Mouse (Mus musculus): ENCODE measurements at regions not wholly inside any gene's neighbourhood (a gene's known extent, or its start where the extent isn't known, plus 50 kb on each side); places are given as distances from the start of the nearest gene placed in this dataset.

DNA sequence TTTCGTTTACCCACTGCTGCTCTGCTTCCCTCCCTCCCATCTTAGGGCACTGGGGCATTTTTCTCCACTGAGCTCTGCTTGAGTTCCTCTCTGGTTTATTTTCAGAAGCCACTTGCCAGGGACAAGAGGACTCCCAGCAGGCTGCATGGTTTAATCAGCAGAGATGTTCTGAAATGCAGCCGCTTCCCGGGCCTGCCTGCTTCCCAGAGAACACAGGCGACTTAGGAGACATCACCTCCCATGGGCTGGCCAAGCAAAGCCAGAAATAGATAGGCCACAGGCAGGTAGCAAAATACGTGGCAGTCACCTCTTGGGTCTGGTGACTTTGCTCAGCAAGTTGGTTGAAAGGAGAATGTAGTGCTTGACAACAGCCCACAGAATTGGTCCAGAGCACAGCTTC is 141.8 kb downstream of the Diras2 start:
- no peak overlapping the region for H3ac ChIP-seq (ENCODE audit: control insufficient read depth, insufficient read length, low read depth)
- H3K4me3 ChIP-seq (ENCODE audit: insufficient read depth, poor library complexity, severe bottlenecking) = no peak overlapping the region
- TF ChIP-seq MAX (IDR thresholded peaks at IDR 0.05) (no peak), USF1 (IDR thresholded peaks at IDR 0.05; ENCODE audit: low read depth) (no peak), CTCF (IDR thresholded peaks at IDR 0.05; ENCODE audit: control insufficient read depth, insufficient read depth, insufficient read length) (no peak), FOSL1 (IDR thresholded peaks at IDR 0.05; ENCODE audit: insufficient read depth, low read length, poor library complexity, severe bottlenecking) (no peak), MYOD1 (IDR thresholded peaks at IDR 0.05; ENCODE audit: control insufficient read depth, insufficient read length, low read depth) (no peak), MYOG (IDR thresholded peaks at IDR 0.05; ENCODE audit: control insufficient read depth, extremely low read depth, insufficient read length) (no peak), CEBPB (IDR thresholded peaks at IDR 0.05; ENCODE audit: low read depth) (no peak)
- no peaks in the 10 kb centered on the region for H3K36me3 ChIP-seq (ENCODE audit: control insufficient read depth, insufficient read depth)
- no peaks in the 10 kb centered on the region for H3K79me3 ChIP-seq (ENCODE audit: low read depth)
- no peaks in the 10 kb centered on the region for H3K79me2 ChIP-seq (ENCODE audit: control insufficient read depth, insufficient read depth)
- no peaks in the 10 kb centered on the region for H3K27me3 ChIP-seq (ENCODE audit: control insufficient read depth, insufficient read depth, insufficient read length)

DNA sequence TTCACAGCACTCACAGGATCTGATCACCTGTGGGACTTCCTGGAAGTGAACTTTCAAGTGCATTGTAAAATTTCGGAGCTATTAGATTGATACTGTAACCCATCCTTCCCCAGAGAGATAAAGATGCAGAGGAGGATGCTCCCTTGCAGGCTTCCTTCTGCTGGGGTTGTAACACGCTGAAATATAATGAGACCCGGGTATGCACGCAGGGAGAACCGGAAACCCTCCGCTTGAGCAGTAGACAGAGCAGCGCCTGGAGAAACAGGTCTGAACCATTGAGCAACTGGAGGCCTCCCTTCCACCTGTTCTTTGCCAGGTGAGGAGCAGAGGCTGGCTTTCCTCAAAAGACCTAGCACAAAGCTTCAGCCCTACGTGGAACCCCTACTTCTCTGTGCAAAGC is 135.3 kb downstream of the Diras2 start:
- Histone ChIP-seq H3ac (ENCODE audit: control insufficient read depth, insufficient read length, low read depth) (no peak overlapping the region), H3K4me3 (ENCODE audit: insufficient read depth, poor library complexity, severe bottlenecking) (no peak overlapping the region), H3K79me2 (ENCODE audit: control insufficient read depth, insufficient read depth) (no peaks in the 10 kb centered on the region), H3K79me3 (ENCODE audit: low read depth) (no peaks in the 10 kb centered on the region), H3K36me3 (ENCODE audit: control insufficient read depth, insufficient read depth) (no peaks in the 10 kb centered on the region), H3K27me3 (ENCODE audit: control insufficient read depth, insufficient read depth, insufficient read length) (no peaks in the 10 kb centered on the region)
- TF ChIP-seq MAX (IDR thresholded peaks at IDR 0.05) = no peak
- TF ChIP-seq CTCF (IDR thresholded peaks at IDR 0.05; ENCODE audit: control insufficient read depth, insufficient read depth, insufficient read length) = no peak
- TF ChIP-seq USF1 (IDR thresholded peaks at IDR 0.05; ENCODE audit: low read depth) = no peak
- no peak for TF ChIP-seq MYOG (IDR thresholded peaks at IDR 0.05; ENCODE audit: control insufficient read depth, extremely low read depth, insufficient read length)
- no peak for TF ChIP-seq FOSL1 (IDR thresholded peaks at IDR 0.05; ENCODE audit: insufficient read depth, low read length, poor library complexity, severe bottlenecking)
- TF ChIP-seq MYOD1 (IDR thresholded peaks at IDR 0.05; ENCODE audit: control insufficient read depth, insufficient read length, low read depth) = no peak
- TF ChIP-seq CEBPB (IDR thresholded peaks at IDR 0.05; ENCODE audit: low read depth) = no peak

DNA sequence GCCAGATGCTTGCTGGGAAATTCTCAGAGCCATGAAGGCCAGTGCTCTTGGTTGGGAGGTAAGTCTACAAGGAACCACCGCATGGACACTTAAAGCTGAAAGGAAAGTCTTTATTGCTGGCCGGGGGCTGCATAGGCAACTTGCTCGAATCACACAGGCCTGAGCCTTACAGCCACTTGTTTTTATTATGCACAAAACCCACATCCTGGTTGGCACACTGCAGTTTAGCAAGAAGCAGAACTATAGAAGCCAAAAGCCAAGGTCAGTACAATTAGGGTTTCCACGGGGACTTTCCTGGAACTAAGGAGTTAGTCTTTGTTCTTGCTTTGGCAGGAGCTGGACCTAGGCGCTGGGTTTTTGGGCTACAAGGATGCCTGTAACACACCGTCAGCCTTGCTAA is 132.7 kb downstream of the Diras2 start:
- H3K79me3 ChIP-seq (ENCODE audit: low read depth) = no peaks in the 10 kb centered on the region
- H3K27me3 ChIP-seq (ENCODE audit: control insufficient read depth, insufficient read depth, insufficient read length) = no peaks in the 10 kb centered on the region
- H3K4me3 ChIP-seq (ENCODE audit: insufficient read depth, poor library complexity, severe bottlenecking) = no peak overlapping the region
- H3ac ChIP-seq (ENCODE audit: control insufficient read depth, insufficient read length, low read depth) = no peak overlapping the region
- TF ChIP-seq MYOG (IDR thresholded peaks at IDR 0.05; ENCODE audit: control insufficient read depth, extremely low read depth, insufficient read length) = no peak
- no peak for TF ChIP-seq CTCF (IDR thresholded peaks at IDR 0.05; ENCODE audit: control insufficient read depth, insufficient read depth, insufficient read length)
- no peak for TF ChIP-seq MYOD1 (IDR thresholded peaks at IDR 0.05; ENCODE audit: control insufficient read depth, insufficient read length, low read depth)
- TF ChIP-seq CEBPB (IDR thresholded peaks at IDR 0.05; ENCODE audit: low read depth) = no peak
- TF ChIP-seq USF1 (IDR thresholded peaks at IDR 0.05; ENCODE audit: low read depth) = no peak
- no peak for TF ChIP-seq FOSL1 (IDR thresholded peaks at IDR 0.05; ENCODE audit: insufficient read depth, low read length, poor library complexity, severe bottlenecking)
- TF ChIP-seq MAX (IDR thresholded peaks at IDR 0.05) = no peak
- H3K36me3 ChIP-seq (ENCODE audit: control insufficient read depth, insufficient read depth) = no peaks in the 10 kb centered on the region
- H3K79me2 ChIP-seq (ENCODE audit: control insufficient read depth, insufficient read depth) = no peaks in the 10 kb centered on the region

DNA sequence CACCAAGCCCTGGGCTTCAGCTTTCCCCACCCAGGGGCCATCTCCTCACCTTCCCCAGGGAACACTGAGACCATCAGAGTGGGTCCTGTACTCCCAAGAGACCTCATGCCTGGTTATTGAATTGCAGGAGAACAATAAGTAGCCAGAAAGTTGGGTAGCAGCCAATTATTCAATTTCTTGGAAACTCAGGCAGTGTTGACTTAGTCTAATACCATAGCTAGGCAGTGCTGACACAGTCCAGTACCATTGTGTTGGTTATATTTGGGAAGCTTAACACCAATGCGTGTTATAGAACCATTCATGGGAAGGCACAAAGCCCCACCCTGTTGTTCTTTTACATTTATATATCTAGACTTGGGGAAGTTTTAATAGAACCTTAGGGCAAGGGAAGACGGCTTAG is 131.9 kb downstream of the Diras2 start:
- TF ChIP-seq MYOG (IDR thresholded peaks at IDR 0.05; ENCODE audit: control insufficient read depth, extremely low read depth, insufficient read length) = no peak
- TF ChIP-seq USF1 (IDR thresholded peaks at IDR 0.05; ENCODE audit: low read depth) = no peak
- no peak for TF ChIP-seq CEBPB (IDR thresholded peaks at IDR 0.05; ENCODE audit: low read depth)
- TF ChIP-seq FOSL1 (IDR thresholded peaks at IDR 0.05; ENCODE audit: insufficient read depth, low read length, poor library complexity, severe bottlenecking) = no peak
- TF ChIP-seq MAX (IDR thresholded peaks at IDR 0.05) = no peak
- TF ChIP-seq MYOD1 (IDR thresholded peaks at IDR 0.05; ENCODE audit: control insufficient read depth, insufficient read length, low read depth) = no peak
- no peak for TF ChIP-seq CTCF (IDR thresholded peaks at IDR 0.05; ENCODE audit: control insufficient read depth, insufficient read depth, insufficient read length)
- Histone ChIP-seq H3ac (ENCODE audit: control insufficient read depth, insufficient read length, low read depth) (no peak overlapping the region), H3K36me3 (ENCODE audit: control insufficient read depth, insufficient read depth) (no peaks in the 10 kb centered on the region), H3K79me3 (ENCODE audit: low read depth) (no peaks in the 10 kb centered on the region), H3K4me3 (ENCODE audit: insufficient read depth, poor library complexity, severe bottlenecking) (no peak overlapping the region), H3K79me2 (ENCODE audit: control insufficient read depth, insufficient read depth) (no peaks in the 10 kb centered on the region), H3K27me3 (ENCODE audit: control insufficient read depth, insufficient read depth, insufficient read length) (no peaks in the 10 kb centered on the region)

DNA sequence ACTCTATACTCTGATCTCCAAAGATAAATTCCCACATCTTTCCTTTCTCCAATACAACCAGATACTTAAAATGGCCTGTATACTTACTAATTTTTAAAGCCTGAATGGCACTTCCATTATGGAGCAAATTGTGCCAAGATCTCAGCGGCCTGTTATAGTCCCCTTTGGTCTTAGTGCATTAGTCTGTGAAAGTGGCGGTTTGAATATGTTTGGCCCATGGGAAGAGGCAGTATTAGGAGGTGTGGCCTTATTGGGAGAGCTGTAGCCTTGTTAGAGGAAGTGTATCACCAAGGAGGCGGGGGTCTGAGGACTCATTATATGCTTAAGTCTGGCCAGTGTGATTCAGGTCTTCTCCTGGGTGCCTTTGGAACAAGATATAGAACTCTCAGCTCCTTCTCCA is 127.3 kb downstream of the Diras2 start:
- Histone ChIP-seq H3K36me3 (ENCODE audit: control insufficient read depth, insufficient read depth) (no peaks in the 10 kb centered on the region), H3K79me2 (ENCODE audit: control insufficient read depth, insufficient read depth) (no peaks in the 10 kb centered on the region), H3ac (ENCODE audit: control insufficient read depth, insufficient read length, low read depth) (no peak overlapping the region), H3K27me3 (ENCODE audit: control insufficient read depth, insufficient read depth, insufficient read length) (no peaks in the 10 kb centered on the region), H3K4me3 (ENCODE audit: insufficient read depth, poor library complexity, severe bottlenecking) (no peak overlapping the region), H3K79me3 (ENCODE audit: low read depth) (no peaks in the 10 kb centered on the region)
- no peak for TF ChIP-seq FOSL1 (IDR thresholded peaks at IDR 0.05; ENCODE audit: insufficient read depth, low read length, poor library complexity, severe bottlenecking)
- no peak for TF ChIP-seq MYOG (IDR thresholded peaks at IDR 0.05; ENCODE audit: control insufficient read depth, extremely low read depth, insufficient read length)
- no peak for TF ChIP-seq USF1 (IDR thresholded peaks at IDR 0.05; ENCODE audit: low read depth)

DNA sequence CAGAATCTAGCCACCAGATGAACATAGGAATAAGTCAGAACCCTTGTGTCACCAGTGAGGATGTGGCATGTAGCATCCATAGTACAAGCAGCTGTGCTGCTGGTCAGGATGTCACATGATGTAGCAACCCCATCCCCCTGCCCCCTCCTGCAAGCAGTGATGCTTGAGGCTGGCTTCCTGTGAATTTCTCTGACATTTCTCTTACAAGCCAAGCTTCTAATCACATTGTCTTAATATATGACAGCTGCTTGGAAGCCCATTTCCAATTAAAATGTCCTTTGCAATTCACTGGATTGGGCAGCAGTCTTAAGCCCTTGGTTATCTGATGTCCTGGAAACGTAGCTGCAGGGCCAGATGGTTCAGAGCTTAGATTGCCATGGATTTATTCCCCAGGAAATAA is 114.8 kb downstream of the Diras2 start:
- no peak overlapping the region for H3K4me3 ChIP-seq (ENCODE audit: insufficient read depth, poor library complexity, severe bottlenecking)
- no peaks in the 10 kb centered on the region for H3K36me3 ChIP-seq (ENCODE audit: control insufficient read depth, insufficient read depth)
- H3K79me3 ChIP-seq (ENCODE audit: low read depth) = no peaks in the 10 kb centered on the region
- no peaks in the 10 kb centered on the region for H3K79me2 ChIP-seq (ENCODE audit: control insufficient read depth, insufficient read depth)
- TF ChIP-seq FOSL1 (IDR thresholded peaks at IDR 0.05; ENCODE audit: insufficient read depth, low read length, poor library complexity, severe bottlenecking) (no peak), MAX (IDR thresholded peaks at IDR 0.05) (no peak), MYOG (IDR thresholded peaks at IDR 0.05; ENCODE audit: control insufficient read depth, extremely low read depth, insufficient read length) (no peak), CEBPB (IDR thresholded peaks at IDR 0.05; ENCODE audit: low read depth) (no peak), USF1 (IDR thresholded peaks at IDR 0.05; ENCODE audit: low read depth) (no peak), MYOD1 (IDR thresholded peaks at IDR 0.05; ENCODE audit: control insufficient read depth, insufficient read length, low read depth) (no peak)
- H3K27me3 ChIP-seq (ENCODE audit: control insufficient read depth, insufficient read depth, insufficient read length) = no peaks in the 10 kb centered on the region
- no peak overlapping the region for H3ac ChIP-seq (ENCODE audit: control insufficient read depth, insufficient read length, low read depth)

Data from C2C12 (cell line).